Mouse (Mus musculus): Measurements from ENCODE around the gene St3gal4.

DNA sequence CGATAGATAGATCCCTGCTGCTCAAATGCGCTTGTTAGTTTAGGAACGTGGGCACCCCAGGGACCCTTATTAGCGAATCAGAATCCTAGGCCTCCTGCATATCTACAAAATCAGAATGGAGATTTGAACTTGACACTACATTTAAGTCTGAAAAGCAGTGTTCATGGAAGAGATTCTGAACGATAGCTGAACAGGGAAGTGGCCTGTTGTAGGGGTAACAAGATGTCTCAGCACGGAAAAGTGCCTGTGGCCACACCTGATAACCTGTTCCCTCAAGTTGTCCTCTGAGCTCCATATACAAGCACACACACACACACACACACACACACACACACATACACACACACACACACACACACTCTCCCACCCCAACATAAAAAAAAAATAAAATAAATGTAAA is 61.4 kb downstream of the St3gal4 start:
- TF ChIP-seq CTCF (IDR thresholded peaks at IDR 0.05; ENCODE audit: control insufficient read depth, insufficient read depth, low read length): no peak
- no peak for TF ChIP-seq POLR2A (IDR thresholded peaks at IDR 0.05; ENCODE audit: borderline replicate concordance, control insufficient read depth, low read depth, low read length)

Measured in bone marrow, adult 2 months (tissue).